Mouse (Mus musculus) ES-E14 (cell line): Measurements from ENCODE around the gene D930020B18Rik. TPM values are rescaled to one million over a fixed set of nuclear protein-coding genes. Genes with fewer than 3 reads are reported as not detected.

ENCODE experiments used
- DNase-seq: peaks from one replicate; pipeline ENCODE4 v3.0.0-alpha.2; 2013; ENCODE audit warnings: low read depth, low spot score
- H3K27ac ChIP-seq: 2 replicates; pipeline ENCODE4 v1.5.1; 2012; ENCODE audit warnings: low read depth, mild to moderate bottlenecking, low read length, moderate library complexity, mixed read lengths; ENCODE audit not compliant: poor library complexity, insufficient read depth, severe bottlenecking
- H3K36me3 ChIP-seq: 2 replicates; pipeline ENCODE4 v1.6.1; 2012; ENCODE audit warnings: mild to moderate bottlenecking, low read length, moderate library complexity, mixed read lengths; ENCODE audit not compliant: control insufficient read depth, poor library complexity, insufficient read depth, severe bottlenecking
- H3K4me1 ChIP-seq, 2 experiments: fragments of 150-350 bp in 1 of 2; sonication (generic) in 1 of 2; 2 replicates each; pipeline ENCODE4 v1.6.1; 2012; ENCODE audit warnings: low read length in 2 of 2, mild to moderate bottlenecking in 1 of 2, mixed read lengths in 1 of 2; ENCODE audit not compliant: control insufficient read depth in 2 of 2, insufficient read depth in 2 of 2, poor library complexity in 1 of 2
- H3K4me3 ChIP-seq, 2 experiments: fragments of 150-350 bp in 1 of 2; sonication (generic) in 1 of 2; 2 replicates each; pipeline ENCODE4 v1.5.1; 2012; ENCODE audit warnings: low read length in 2 of 2, low read depth in 1 of 2, mild to moderate bottlenecking in 1 of 2, mixed read lengths in 1 of 2; ENCODE audit not compliant: insufficient read depth in 1 of 2, poor library complexity in 1 of 2, severe bottlenecking in 1 of 2
- H3K9ac ChIP-seq: 2 replicates; pipeline ENCODE4 v1.6.1; 2012; ENCODE audit warnings: low read depth, mild to moderate bottlenecking, low read length, mixed read lengths; ENCODE audit not compliant: poor library complexity, insufficient read depth, severe bottlenecking
- H3K9me3 ChIP-seq: fragments of 150-350 bp; sonication (generic); 2 replicates; pipeline ENCODE4 v1.6.1; 2012; ENCODE audit warnings: low read depth, mild to moderate bottlenecking, low read length; ENCODE audit not compliant: control insufficient read depth, insufficient read depth
- CHD2 ChIP-seq: IDR thresholded peaks from 2 replicates; pipeline ENCODE4 v1.6.1; 2014; ENCODE audit warnings: mild to moderate bottlenecking, low read depth, low read length, inconsistent platforms
- HCFC1 ChIP-seq: IDR thresholded peaks from 2 replicates; pipeline ENCODE4 v1.6.1; 2012; ENCODE audit warnings: low read length, inconsistent platforms, borderline replicate concordance; ENCODE audit not compliant: insufficient read depth
- MAFK ChIP-seq: IDR thresholded peaks from 2 replicates; pipeline ENCODE4 v1.6.1; 2014; ENCODE audit warnings: mild to moderate bottlenecking, low read depth, low read length, inconsistent platforms; ENCODE audit not compliant: insufficient read depth
- ZC3H11A ChIP-seq: IDR thresholded peaks from 2 replicates; pipeline ENCODE4 v1.6.1; 2012; ENCODE audit warnings: low read depth, mild to moderate bottlenecking, inconsistent platforms, low read length, borderline replicate concordance
- ZNF384 ChIP-seq: IDR thresholded peaks from 2 replicates; pipeline ENCODE4 v1.6.1; 2012; ENCODE audit warnings: low read depth, low read length, inconsistent platforms
- in situ Hi-C, 2 experiments: fragments of 600-800 bp; cut with MboI; formaldehyde crosslinking; loops; one replicate each; pipeline ENCODE4 v1.15.1; 2025; ENCODE audit warnings: low sequenced_read_pairs in 2 of 2, inconsistent platforms in 1 of 2; ENCODE audit not compliant: unreplicated experiment in 2 of 2
- total RNA-seq: library from RNA; depleted of rRNA; stranded (reverse); fragments of 300-350 nt; gene quantifications from 2 replicates; pipeline ENCODE4 v1.2.3, GENCODE M21; 2012

The D930020B18Rik gene
- total RNA-seq, 1 experiment: 0.13 TPM

- no peak for DNase-seq
- no peaks in the 10 kb centered on the region for H3K9me3 ChIP-seq
- no peaks in the 10 kb centered on the region for H3K36me3 ChIP-seq
- no peak overlapping the region for H3K9ac ChIP-seq
- in situ Hi-C loops: no loop called here
- peaks cover 0 to 14% of the 10 kb centered on the region in 2 experiments; a peak in 2 of 4 replicates for H3K4me1 ChIP-seq
- H3K27ac ChIP-seq: no peak overlapping the region
- no peak for TF ChIP-seq MAFK
- no peak for TF ChIP-seq HCFC1
- TF ChIP-seq CHD2: no peak
- no peak for TF ChIP-seq ZC3H11A
- no peak for TF ChIP-seq ZNF384
- no peak overlapping the region for H3K4me3 ChIP-seq
Measured at GRCm38 (mm10) chr10:121662711-121663110, 21.3 kb downstream of the D930020B18Rik start.

GRCm38 (mm10) chr10:121663599-121663998, 22.2 kb downstream of the D930020B18Rik start:
- Histone ChIP-seq H3K9me3 (no peaks in the 10 kb centered on the region), H3K27ac (no peak overlapping the region), H3K4me3 (no peak overlapping the region), H3K4me1 (peaks cover 0 to 14% of the 10 kb centered on the region in 2 experiments; a peak in 2 of 4 replicates), H3K36me3 (no peaks in the 10 kb centered on the region), H3K9ac (no peak overlapping the region)
- in situ Hi-C loops: no loop called here
- TF ChIP-seq MAFK: no peak
- no peak for TF ChIP-seq CHD2
- no peak for TF ChIP-seq ZC3H11A
- no peak for TF ChIP-seq HCFC1
- no peak for TF ChIP-seq ZNF384
- DNase-seq: no peak

GRCm38 (mm10) chr10:121665631-121666145, 24.3 kb downstream of the D930020B18Rik start:
- TF ChIP-seq ZC3H11A: no peak
- no peak for TF ChIP-seq MAFK
- no peak for TF ChIP-seq HCFC1
- TF ChIP-seq ZNF384: no peak
- no peak for TF ChIP-seq CHD2
- in situ Hi-C loops: no loop called here
- H3K27ac ChIP-seq: no peak overlapping the region
- no peaks in the 10 kb centered on the region for H3K36me3 ChIP-seq
- H3K4me3 ChIP-seq: no peak overlapping the region
- no peak overlapping the region for H3K9ac ChIP-seq
- no peaks in the 10 kb centered on the region for H3K9me3 ChIP-seq
- H3K4me1 ChIP-seq: peaks cover 0 to 14% of the 10 kb centered on the region in 2 experiments; a peak in 2 of 4 replicates
- DNase-seq: no peak

GRCm38 (mm10) chr10:121669103-121669502, 27.7 kb downstream of the D930020B18Rik start:
- H3K4me1 ChIP-seq: peaks cover 0 to 4% of the 10 kb centered on the region in 2 experiments; a peak in 2 of 4 replicates
- no peaks in the 10 kb centered on the region for H3K36me3 ChIP-seq
- TF ChIP-seq ZC3H11A: no peak
- TF ChIP-seq MAFK: no peak
- TF ChIP-seq ZNF384: no peak
- TF ChIP-seq CHD2: no peak
- no peak for TF ChIP-seq HCFC1
- H3K9me3 ChIP-seq: no peaks in the 10 kb centered on the region
- DNase-seq: no peak
- H3K9ac ChIP-seq: no peak overlapping the region
- H3K27ac ChIP-seq: no peak overlapping the region
- in situ Hi-C loops: no loop called here
- no peak overlapping the region for H3K4me3 ChIP-seq

GRCm38 (mm10) chr10:121677019-121677418, 35.6 kb downstream of the D930020B18Rik start:
- TF ChIP-seq MAFK (no peak), ZC3H11A (no peak), CHD2 (no peak), ZNF384 (no peak), HCFC1 (no peak)
- no peaks in the 10 kb centered on the region for H3K9me3 ChIP-seq
- in situ Hi-C loops: no loop called here
- no peak overlapping the region for H3K27ac ChIP-seq
- H3K4me3 ChIP-seq: no peak overlapping the region
- H3K36me3 ChIP-seq: no peaks in the 10 kb centered on the region
- no peak for DNase-seq
- H3K4me1 ChIP-seq: no peaks in the 10 kb centered on the region
- no peak overlapping the region for H3K9ac ChIP-seq
